Mouse (Mus musculus): ENCODE results near the gene Nek2.

Gene Nek2

GRCm38 (mm10) chr1:191821326-191822091 is at the start of gene Nek2:
Gene Nek2, plus strand, starts transcription at chr1:191821444.
- DNase-seq (ENCODE audit: low read depth, low spot score) = peak; percentile 100

GRCm38 (mm10) chr1:191774106-191774505 is 47.1 kb upstream of the Nek2 start:
- no peak for DNase-seq (ENCODE audit: low read depth, low spot score)

- DNase-seq (ENCODE audit: low read depth, low spot score) = no peak
Measured at GRCm38 (mm10) chr1:191775116-191775515, 46.1 kb upstream of the Nek2 start.

GRCm38 (mm10) chr1:191777521-191777920 is 43.7 kb upstream of the Nek2 start:
- DNase-seq (ENCODE audit: low read depth, low spot score) = no peak

DNA sequence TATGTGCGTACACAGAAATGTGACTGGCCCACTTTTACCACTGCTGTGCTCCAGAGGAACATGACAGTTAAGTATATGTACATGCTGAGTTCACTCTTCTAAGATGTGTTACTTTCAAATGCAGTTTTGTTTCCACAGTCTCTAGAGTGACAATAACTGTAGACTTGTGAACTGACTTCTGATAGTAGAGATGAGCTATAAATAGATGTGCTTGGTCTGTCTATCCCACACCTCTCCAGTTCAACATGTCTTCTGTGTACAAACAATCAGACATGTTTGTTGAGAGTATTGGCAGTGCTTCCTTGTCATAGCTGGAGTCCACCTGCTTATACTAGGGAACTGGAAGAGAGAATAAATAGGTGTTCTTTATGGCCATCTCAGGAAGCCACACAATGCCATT is 40.8 kb upstream of the Nek2 start:
- DNase-seq (ENCODE audit: low read depth, low spot score) = no peak

- DNase-seq (ENCODE audit: low read depth, low spot score) = peak; percentile 40
Measured at GRCm38 (mm10) chr1:191785108-191785507, 36.1 kb upstream of the Nek2 start.

- DNase-seq (ENCODE audit: low read depth, low spot score) = no peak
Measured at GRCm38 (mm10) chr1:191786255-191786654, 35.0 kb upstream of the Nek2 start.

DNA sequence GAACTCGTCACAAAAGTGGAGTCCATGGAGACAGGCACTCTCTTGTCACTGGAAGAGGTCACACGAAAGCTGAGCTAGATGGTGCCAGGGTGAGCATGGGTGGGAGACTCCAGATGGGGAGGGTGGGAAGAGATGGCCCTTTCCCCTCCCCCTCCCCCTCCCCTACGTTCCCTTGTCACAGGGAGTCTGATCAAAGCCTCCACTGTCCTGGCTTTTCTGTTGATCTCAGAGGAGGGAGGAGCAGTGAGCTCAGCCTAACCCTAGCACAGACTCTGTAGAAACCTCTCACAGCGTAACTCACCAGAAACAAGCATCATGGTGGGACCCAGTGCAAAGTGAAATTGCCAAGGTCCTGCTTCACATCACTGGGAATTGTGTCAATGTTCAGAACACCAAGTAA is 33.9 kb upstream of the Nek2 start:
- DNase-seq (ENCODE audit: low read depth, low spot score) = no peak

GRCm38 (mm10) chr1:191792991-191793390 is 28.3 kb upstream of the Nek2 start:
- no peak for DNase-seq (ENCODE audit: low read depth, low spot score)

DNA sequence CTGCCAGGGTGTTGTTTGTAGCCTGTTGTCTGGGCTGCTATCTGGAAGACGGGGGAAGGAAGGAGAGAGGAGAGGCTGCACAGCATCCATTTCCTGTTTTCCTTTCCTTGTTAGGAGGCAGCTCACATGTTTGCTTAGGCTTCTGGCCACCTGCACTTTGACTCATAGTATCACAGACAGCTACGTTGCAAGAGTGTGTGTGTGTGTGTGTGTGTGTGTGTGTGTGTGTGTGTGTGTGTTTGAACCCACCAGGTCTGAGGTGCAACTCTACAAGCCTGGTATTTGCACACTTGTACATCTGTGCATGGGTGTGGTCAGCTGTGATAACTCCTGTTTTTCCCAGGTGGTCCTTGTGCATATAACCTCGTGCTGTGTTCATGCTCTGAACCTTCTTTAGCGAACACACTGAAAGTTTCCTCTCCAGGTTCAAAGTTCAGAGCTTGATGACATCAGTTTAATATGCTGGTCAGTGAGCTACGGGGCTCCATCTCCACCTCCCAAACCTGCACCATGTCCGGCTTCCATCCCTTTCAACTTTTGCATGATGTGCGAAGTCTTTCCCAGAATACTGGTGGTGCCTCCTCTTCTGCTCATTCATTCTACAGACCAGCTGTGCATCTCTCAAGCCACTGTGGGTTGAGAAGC is 27.2 kb upstream of the Nek2 start:
- DNase-seq (ENCODE audit: low read depth, low spot score) = no peak

DNA sequence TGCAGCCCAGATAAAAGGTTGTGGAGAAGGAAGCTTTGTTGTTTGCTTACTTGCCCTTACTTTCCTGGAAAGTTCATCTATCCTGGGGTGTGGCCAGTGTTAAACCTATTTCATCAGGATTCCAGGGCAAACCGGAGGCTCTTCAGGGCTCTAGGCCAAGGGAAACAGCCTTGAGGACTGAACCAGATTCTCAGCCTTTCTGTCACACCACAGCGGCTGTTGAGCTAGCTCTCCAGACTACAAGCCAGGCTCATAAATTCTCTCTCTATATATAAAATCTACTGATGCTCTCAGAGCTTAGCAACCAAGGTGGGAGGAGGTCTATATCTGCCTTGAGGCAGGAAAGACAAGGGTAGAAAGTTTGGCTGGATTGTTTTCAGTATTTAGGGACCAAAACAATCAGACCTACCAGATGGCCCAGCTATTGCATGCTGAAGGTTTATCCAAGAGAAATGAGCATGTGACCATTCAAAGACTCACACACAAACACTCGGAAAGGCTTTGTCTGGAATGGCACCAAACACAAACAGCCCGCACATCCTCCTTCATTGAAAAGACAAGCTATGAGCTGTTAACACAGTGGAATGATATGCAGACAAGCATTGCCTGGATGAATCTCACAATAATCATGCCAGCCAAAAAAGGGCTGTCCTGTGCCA is 24.9 kb upstream of the Nek2 start:
- no peak for DNase-seq (ENCODE audit: low read depth, low spot score)

- DNase-seq (ENCODE audit: low read depth, low spot score) = peak; percentile 67
Measured at GRCm38 (mm10) chr1:191802093-191802819, 19.0 kb upstream of the Nek2 start.

DNA sequence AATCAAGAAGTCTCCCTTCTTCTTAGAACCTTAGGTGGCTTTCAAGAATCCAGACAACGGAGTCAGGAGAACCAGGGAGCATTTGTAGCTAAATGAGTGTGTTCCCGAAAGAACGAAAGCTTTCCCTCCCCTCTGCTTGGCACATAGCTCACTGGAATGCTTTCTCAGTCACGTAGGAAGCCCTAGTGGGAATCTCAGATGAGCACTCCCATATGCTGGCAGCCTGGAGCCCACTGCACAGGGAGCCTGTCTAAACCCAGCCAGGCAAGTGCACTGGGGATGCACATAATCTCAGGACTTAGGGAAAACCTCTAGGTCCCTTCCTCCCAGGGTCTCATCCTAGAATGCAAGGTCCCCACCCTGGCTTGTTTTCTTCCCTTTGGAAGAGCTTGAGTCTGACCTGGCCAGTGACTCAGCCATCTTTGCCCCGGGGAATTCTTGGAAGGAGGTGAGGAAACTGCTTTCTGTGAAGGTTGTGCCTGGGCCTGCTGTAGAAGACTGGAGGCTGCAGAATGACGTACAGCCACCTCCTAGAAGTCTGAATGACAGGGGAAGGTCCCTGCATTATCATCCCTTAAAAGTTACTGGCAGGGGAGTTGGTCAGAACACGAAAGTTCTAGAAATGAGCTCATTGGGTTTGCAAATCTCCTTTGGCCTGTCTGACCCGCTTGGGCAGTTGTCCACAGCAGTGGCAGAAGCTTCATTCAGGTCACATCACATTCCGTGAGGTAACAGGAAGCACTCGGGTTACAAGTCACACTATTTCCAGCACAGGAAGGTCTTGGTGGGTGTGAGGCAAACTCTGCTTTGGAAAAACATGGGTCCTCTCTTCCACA is 18.2 kb upstream of the Nek2 start:
- no peak for DNase-seq (ENCODE audit: low read depth, low spot score)

GRCm38 (mm10) chr1:191804747-191805146 is 16.5 kb upstream of the Nek2 start:
- no peak for DNase-seq (ENCODE audit: low read depth, low spot score)

DNA sequence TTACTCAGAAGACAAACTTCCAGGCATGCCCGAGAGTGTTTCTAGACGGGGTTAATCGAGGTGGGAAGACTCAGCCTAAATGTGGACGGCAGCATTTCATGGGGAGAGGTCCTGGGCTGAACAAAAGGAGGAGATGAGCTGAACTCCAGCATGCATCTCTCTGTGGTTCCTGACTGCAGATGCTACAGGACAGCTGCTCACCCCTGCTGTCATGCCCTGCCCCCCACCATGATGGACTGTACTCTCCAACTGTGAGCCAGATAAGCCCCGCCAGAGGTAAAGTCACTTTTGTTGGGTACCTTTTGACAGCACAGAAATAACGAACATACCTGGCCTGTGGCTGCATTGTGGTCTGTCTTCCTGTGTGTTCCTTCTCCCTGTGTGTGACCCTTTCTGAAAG is 15.5 kb upstream of the Nek2 start:
- no peak for DNase-seq (ENCODE audit: low read depth, low spot score)

DNA sequence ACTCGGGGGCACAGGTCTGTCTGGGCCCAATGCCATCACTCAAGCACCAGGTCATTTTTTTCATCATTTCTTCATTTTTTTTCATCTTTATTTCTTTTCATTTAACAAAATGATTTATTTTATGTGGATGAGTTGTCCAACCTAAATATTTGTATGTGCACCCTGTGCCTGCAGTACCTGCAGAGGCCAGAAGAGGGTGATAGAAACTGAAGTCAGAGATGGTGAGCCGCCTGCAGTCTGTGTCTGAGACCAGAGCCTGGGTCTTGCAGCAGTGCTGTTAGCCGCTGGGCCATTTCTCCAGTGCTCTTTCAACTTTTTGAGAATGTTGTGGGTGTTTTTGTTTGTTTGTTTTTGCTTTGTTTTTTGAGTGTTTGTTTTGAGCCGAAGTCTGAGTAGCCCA is 14.5 kb upstream of the Nek2 start:
- DNase-seq (ENCODE audit: low read depth, low spot score) = peak; percentile 76

DNA sequence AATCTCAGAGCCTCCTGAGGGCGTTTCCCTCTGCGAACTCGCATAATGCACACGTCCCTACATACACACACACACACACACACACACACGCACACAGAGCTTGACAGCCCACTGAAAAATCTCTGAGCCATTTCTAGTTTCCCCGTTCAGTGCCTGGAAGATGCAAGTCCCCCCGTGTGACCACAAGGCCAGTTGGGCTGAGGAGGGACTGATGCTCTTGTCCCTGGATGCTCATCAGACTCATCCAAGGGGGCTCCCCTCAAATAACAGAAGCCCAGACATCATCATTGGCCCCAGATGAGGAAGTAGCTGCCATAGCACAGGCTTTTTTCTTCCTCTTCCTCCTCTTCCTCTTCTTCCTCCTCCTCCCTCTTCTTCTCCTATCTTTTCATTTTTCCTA is 13.3 kb upstream of the Nek2 start:
- no peak for DNase-seq (ENCODE audit: low read depth, low spot score)

GRCm38 (mm10) chr1:191808688-191809223 is 12.5 kb upstream of the Nek2 start:
- DNase-seq (ENCODE audit: low read depth, low spot score) = no peak

- DNase-seq (ENCODE audit: low read depth, low spot score) = no peak
Measured at GRCm38 (mm10) chr1:191811774-191812173, 9.5 kb upstream of the Nek2 start.

DNA sequence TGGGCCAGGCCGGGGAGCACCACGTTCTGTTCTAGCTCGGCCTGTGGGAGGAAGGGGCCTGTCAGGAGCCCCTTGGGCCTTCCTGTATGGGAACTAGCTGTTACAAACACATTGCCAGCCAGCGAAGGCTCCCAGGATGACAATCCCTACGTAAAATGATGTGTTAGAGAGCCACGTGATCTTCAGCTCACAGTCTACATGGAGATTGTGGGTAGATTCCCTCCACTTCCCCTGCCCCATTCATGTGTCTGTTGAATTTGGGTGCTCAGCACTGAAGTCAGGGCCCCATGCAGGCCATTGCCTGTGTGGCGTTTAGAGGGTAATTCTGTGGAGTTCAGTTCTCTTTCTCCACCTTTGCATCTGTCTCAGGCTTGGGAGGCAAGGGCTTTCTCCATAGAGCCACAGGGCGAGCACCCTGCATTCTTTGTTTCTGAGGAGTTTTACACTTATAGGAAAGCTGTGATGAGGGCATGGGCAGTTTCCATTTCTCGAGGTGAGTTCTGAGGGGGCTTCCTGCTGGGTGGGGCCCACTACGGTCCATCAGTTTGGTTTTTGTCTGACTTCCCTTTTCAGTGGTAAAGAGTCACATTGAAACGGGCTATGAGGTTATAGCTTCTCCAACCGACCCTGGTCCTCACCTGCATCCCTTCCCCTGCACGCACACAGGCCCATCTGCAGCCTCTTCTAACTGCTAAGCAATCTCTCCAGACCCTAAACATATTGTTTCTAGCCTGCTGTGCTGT is 8.1 kb upstream of the Nek2 start:
- no peak for DNase-seq (ENCODE audit: low read depth, low spot score)
